Mouse (Mus musculus) liver, embryonic 16.5 days (tissue): ENCODE data around the gene Ier5l. TPM values are rescaled to one million over a fixed set of nuclear protein-coding genes. Genes with fewer than 3 reads are reported as not detected.

Experiments used
- ATAC-seq: fragments of 200-750 bp; cut with Nextera tagmentation; 2 replicates; pipeline ENCODE4 v1.8.0; 2017; ENCODE audit warnings: low read depth, mild to moderate bottlenecking, moderate number of reproducible peaks, moderate library complexity
- H3K27ac ChIP-seq: fragments of 300-500 bp; sonication (generic); 2 replicates; pipeline ENCODE4 v1.5.1; 2014; ENCODE audit warnings: mild to moderate bottlenecking, low read length
- H3K27me3 ChIP-seq: fragments of 300-500 bp; sonication (generic); 2 replicates; pipeline ENCODE4 v1.6.1; 2014; ENCODE audit warnings: low read depth, low read length, mixed read lengths; ENCODE audit not compliant: control insufficient read depth, insufficient read depth
- H3K36me3 ChIP-seq: fragments of 300-500 bp; sonication (generic); 2 replicates; pipeline ENCODE4 v1.6.1; 2014; ENCODE audit warnings: mild to moderate bottlenecking; ENCODE audit not compliant: control insufficient read depth, insufficient read depth
- H3K4me1 ChIP-seq: fragments of 300-500 bp; sonication (generic); 2 replicates; pipeline ENCODE4 v1.6.1; 2014; ENCODE audit warnings: low read depth, low read length, mixed read lengths; ENCODE audit not compliant: control insufficient read depth
- H3K4me2 ChIP-seq: fragments of 300-500 bp; sonication (generic); 2 replicates; pipeline ENCODE4 v1.6.1; 2014; ENCODE audit warnings: low read depth, low read length, mixed read lengths
- H3K4me3 ChIP-seq: fragments of 300-500 bp; sonication (generic); 2 replicates; pipeline ENCODE4 v1.5.1; 2014; ENCODE audit warnings: low read depth, mild to moderate bottlenecking, low read length
- H3K9ac ChIP-seq: fragments of 300-500 bp; sonication (generic); 2 replicates; pipeline ENCODE4 v1.6.1; 2014; ENCODE audit warnings: low read depth, low read length
- H3K9me3 ChIP-seq: fragments of 300-500 bp; sonication (generic); replicated peaks from 2 replicates; pipeline ENCODE4 v1.6.1; 2016; ENCODE audit warnings: low read length; ENCODE audit not compliant: control insufficient read depth
- WGBS: fragments of 180-500 bp; shearing (Covaris S2); extraction: QIAGEN DNeasy Blood & Tissue Kit; methylation state at CpG from one replicate; pipeline ENCODE4 v1.1.7; 2014; ENCODE audit not compliant: insufficient replicate concordance; 5-methylcytosine and 5-hydroxymethylcytosine counted together
- polyA plus RNA-seq: library from polyadenylated mRNA; unstranded; fragments of >200 nt; fragmentation: Nextera tagmentation; extraction: Ambion mirVana; gene quantifications from 2 replicates; pipeline ENCODE4 v1.2.1, GENCODE M21; 2015

The Ier5l gene
- polyA plus RNA-seq, 1 experiment from 2014 or later = 0.07 TPM

DNA sequence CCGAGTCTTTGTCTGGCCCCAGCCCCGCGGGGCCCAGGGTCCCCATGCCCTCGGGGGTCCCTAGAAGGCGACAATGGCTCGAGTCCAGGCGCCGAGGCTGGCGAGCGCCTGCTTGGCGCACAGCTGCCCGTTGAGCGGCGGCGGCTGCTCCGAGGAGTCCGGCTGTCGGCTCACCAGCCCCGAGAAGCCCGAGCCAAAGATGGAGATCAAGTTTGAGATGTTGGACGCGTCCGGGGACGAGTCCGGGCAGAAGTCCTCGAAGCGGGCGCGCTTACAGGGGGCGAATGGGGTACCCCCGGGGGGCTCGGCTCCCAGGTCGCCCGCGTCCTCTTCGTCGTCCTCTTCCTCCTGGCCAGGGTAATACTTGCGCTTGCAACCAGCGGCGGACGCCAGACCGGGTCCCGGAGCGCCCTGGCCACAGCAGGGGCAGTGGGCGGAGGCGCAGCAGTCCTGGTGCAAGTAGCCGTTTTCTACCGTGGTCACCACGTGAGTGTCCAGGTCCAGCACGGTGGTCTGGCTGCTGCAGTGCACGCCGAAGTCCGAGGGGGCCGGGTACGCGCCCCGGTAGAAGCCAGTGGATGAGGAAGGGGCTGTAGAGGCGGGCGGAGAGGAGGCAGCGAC, 1.2 kb downstream of the Ier5l start:
- ATAC-seq = no peak

DNA sequence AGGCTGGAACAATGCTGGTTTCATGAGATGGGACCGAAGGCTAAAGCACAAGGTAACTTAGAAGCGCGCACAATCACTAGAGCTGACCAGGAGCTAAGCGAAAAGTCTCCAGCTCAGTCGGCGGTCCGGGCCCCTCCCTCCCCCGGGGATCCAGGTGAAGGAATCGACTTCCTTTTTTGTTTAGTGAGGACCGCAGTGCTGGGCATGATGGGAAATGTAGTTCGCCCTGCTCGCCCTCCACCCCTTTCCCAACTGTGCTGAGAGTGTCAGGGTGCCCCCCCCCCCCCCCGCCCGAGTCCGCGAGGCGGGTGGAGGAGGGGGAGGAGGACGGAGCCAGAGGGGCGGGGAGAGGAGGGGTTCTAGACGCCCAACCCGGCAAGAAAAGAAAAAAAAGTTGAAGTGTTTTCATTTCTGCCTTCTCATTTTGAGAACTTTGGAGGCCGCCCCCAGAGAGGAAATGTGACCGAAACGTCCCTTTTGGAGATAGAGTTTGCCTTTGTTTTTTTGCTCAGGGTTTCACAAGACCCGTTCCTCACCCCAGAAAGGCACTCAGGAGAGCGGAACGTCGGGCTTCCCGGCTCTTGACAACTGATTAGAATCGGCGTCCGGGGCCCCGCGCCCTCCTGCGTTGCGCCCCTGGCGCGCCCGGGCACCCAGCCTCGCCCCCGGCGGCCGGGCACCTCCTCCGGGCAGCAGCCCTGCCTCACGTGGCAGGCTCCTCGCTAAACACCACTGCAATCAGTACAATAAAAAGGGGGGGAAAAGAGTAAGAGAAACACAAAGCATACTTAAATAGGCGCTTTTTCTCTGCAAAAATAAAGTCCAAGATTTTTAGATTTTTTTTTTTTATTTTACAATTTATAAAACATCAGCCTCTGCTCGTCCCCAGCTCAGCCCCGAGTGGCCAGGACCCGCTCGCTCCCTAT, 2.0 kb downstream of the Ier5l start:
- peak overlapping the region; percentile 72 for H3K4me2 ChIP-seq
- peak overlapping the region; percentile 50 for H3K27ac ChIP-seq
- ATAC-seq = peak; percentile 44
- H3K9ac ChIP-seq = peak overlapping the region; percentile 50
- WGBS = under 1% methylated on average over 44 of the region's 51 CpGs
- no peaks in the 10 kb centered on the region for H3K36me3 ChIP-seq
- no peaks in the 10 kb centered on the region for H3K9me3 ChIP-seq
- peaks cover 7% of the 10 kb centered on the region for H3K4me1 ChIP-seq
- H3K27me3 ChIP-seq = peaks cover 76% of the 10 kb centered on the region
- peak overlapping the region; percentile 60 for H3K4me3 ChIP-seq

More for the DNA sequence above, 1.2 kb downstream of the Ier5l start:
- peak overlapping the region; percentile 60 for H3K4me3 ChIP-seq
- H3K4me1 ChIP-seq = peaks cover 7% of the 10 kb centered on the region
- peaks cover 76% of the 10 kb centered on the region for H3K27me3 ChIP-seq
- H3K9me3 ChIP-seq = no peaks in the 10 kb centered on the region
- peak overlapping the region; percentile 29; the same call in 1 of the 2 replicates for H3K27ac ChIP-seq
- under 1% methylated on average over 60 of the region's 60 CpGs for WGBS
- peak overlapping the region; percentile 72 for H3K4me2 ChIP-seq
- H3K36me3 ChIP-seq = no peaks in the 10 kb centered on the region
- H3K9ac ChIP-seq = peak overlapping the region; percentile 50

DNA sequence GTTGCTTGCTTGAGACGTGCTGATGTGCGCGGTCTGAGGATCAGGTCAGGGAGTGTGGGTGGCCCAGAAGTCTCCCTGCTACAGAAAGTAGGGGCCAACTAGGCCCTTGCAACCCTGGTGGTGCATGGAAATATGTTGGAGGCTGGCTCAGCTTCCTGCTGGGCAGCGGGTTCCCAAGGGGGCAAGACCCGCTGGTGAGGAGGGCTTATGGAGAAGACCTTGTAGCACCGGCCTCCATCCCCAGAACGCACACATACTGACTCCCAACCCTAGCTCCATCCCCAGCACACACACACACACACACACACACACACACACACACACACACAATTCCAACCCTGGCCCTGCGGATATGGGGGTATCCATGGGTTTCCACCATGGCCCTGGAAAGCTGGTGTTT, 3.0 kb downstream of the Ier5l start:
- H3K27ac ChIP-seq = no peak overlapping the region
- H3K27me3 ChIP-seq = peaks cover 75% of the 10 kb centered on the region
- peak overlapping the region; percentile 57; the same call in 1 of the 2 replicates for H3K4me2 ChIP-seq

GRCm38 (mm10) chr2:30470143-30470946, 3.7 kb downstream of the Ier5l start:
- peak overlapping the region; percentile 57 for H3K4me2 ChIP-seq
- H3K36me3 ChIP-seq = no peaks in the 10 kb centered on the region
- peaks cover 7% of the 10 kb centered on the region for H3K4me1 ChIP-seq
- no peaks in the 10 kb centered on the region for H3K9me3 ChIP-seq
- 2% methylated on average over 46 of the region's 46 CpGs for WGBS
- peak overlapping the region; percentile 39 for H3K4me3 ChIP-seq
- H3K27ac ChIP-seq = no peak overlapping the region
- H3K27me3 ChIP-seq = peaks cover 68% of the 10 kb centered on the region
- no peak for ATAC-seq
- no peak overlapping the region; the same call in 1 of the 2 replicates for H3K9ac ChIP-seq

More for the DNA sequence above, 3.0 kb downstream of the Ier5l start:
- no peak for ATAC-seq
- 24% methylated on average over 8 of the region's 8 CpGs for WGBS
- Histone ChIP-seq H3K4me1 (peaks cover 7% of the 10 kb centered on the region), H3K4me3 (no peak overlapping the region), H3K9me3 (no peaks in the 10 kb centered on the region), H3K36me3 (no peaks in the 10 kb centered on the region), H3K9ac (no peak overlapping the region)

DNA sequence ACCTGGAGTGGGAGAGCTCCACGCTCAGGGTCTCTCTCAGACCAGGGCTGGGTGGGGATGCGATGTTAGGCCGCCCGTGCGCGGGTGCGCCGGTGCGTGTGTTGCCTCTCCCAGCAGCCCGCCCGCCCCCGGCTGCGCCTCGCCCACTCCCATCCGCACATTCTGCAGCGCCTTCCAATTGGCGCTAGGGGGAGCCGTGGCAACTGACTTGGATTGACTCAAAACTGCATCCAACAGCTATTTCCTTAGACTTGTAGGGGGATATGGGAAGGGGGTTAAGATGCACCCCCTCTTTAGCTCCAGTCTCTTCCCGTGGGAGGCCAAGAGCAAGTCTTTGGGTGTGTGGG, 4.2 kb downstream of the Ier5l start:
- H3K27me3 ChIP-seq = peaks cover 63% of the 10 kb centered on the region
- H3K36me3 ChIP-seq = no peaks in the 10 kb centered on the region
- H3K4me2 ChIP-seq = peak overlapping the region; percentile 57
- ATAC-seq = no peak
- no peak overlapping the region for H3K27ac ChIP-seq
- H3K4me1 ChIP-seq = peaks cover 7% of the 10 kb centered on the region
- H3K4me3 ChIP-seq = peak overlapping the region; percentile 39
- 0% methylated on average over 19 of the region's 19 CpGs for WGBS
- no peaks in the 10 kb centered on the region for H3K9me3 ChIP-seq
- no peak overlapping the region; the same call in 1 of the 2 replicates for H3K9ac ChIP-seq

DNA sequence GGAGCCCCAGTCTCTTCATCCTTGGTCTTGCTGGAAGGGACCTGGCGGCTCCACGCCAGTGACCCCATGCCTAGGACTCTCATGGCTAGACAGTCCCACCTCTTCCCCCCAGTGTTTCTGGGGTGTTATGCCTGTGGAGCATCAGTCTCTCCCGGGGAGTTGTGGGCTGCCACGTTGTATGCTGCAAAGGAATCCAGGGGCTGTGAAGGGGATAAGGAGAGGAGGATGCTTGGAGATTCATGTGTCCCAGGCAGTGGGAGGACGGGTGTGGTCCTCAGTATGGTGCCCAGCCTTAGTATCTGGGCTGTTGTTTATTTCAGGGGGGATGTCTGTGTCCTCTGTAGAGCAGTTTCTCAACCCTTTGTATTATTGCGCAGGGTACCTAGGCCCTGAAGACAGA, 5.0 kb downstream of the Ier5l start:
- peaks cover 55% of the 10 kb centered on the region for H3K27me3 ChIP-seq
- no peak overlapping the region for H3K4me2 ChIP-seq
- no peaks in the 10 kb centered on the region for H3K36me3 ChIP-seq
- peaks cover 9% of the 10 kb centered on the region for H3K4me1 ChIP-seq
- 60% methylated on average over 6 of the region's 6 CpGs for WGBS
- no peak overlapping the region for H3K4me3 ChIP-seq
- ATAC-seq = no peak
- no peak overlapping the region for H3K9ac ChIP-seq
- H3K9me3 ChIP-seq = no peaks in the 10 kb centered on the region
- no peak overlapping the region for H3K27ac ChIP-seq

- H3K4me3 ChIP-seq = no peak overlapping the region
- no peak overlapping the region for H3K27ac ChIP-seq
- peaks cover 33% of the 10 kb centered on the region for H3K27me3 ChIP-seq
- peaks cover 20% of the 10 kb centered on the region for H3K4me1 ChIP-seq
- H3K4me2 ChIP-seq = no peak overlapping the region
- H3K9me3 ChIP-seq = no peaks in the 10 kb centered on the region
- 55% methylated on average over 4 of the region's 4 CpGs for WGBS
- no peak overlapping the region for H3K9ac ChIP-seq
- no peak for ATAC-seq
- H3K36me3 ChIP-seq = no peaks in the 10 kb centered on the region
Observed at GRCm38 (mm10) chr2:30466787-30467186, 7.2 kb downstream of the Ier5l start.

DNA sequence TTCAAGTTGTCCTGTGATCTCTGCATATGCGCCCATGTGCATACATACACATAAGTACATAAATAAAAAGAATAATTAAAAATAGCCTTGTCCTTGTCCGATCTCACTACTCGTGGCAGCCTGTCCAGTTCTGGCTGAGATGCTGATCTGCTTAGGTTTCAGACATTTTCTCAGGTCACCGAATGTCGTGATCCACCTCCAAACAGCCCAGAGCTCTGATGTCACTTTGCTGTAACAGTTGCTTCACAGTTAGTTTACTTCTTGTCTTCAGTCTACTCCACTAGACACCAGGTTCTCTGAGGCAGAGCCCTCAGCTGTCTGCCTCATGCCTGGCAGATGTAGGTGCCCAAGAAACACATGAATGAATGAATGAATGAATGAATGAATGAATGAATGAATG, 9.6 kb downstream of the Ier5l start:
- Histone ChIP-seq H3K27ac (peak overlapping the region; percentile 64), H3K9ac (0 out of 2 replicates have a peak overlapping the region, but pooled peaks have one; percentile 30), H3K4me2 (peak overlapping the region; percentile 74), H3K27me3 (peaks cover 10% of the 10 kb centered on the region), H3K9me3 (no peaks in the 10 kb centered on the region), H3K36me3 (no peaks in the 10 kb centered on the region), H3K4me1 (peaks cover 16% of the 10 kb centered on the region), H3K4me3 (peak overlapping the region; percentile 57)
- 41% methylated on average over 5 of the region's 5 CpGs for WGBS
- no peak for ATAC-seq
